Mouse (Mus musculus): ENCODE measurements at regions not wholly inside any gene's neighbourhood (a gene's known extent, or its start where the extent isn't known, plus 50 kb on each side); places are given as distances from the start of the nearest gene placed in this dataset.
A peak's percentile ranks its signal among the peaks of the same experiment; 100 is the strongest.

DNA sequence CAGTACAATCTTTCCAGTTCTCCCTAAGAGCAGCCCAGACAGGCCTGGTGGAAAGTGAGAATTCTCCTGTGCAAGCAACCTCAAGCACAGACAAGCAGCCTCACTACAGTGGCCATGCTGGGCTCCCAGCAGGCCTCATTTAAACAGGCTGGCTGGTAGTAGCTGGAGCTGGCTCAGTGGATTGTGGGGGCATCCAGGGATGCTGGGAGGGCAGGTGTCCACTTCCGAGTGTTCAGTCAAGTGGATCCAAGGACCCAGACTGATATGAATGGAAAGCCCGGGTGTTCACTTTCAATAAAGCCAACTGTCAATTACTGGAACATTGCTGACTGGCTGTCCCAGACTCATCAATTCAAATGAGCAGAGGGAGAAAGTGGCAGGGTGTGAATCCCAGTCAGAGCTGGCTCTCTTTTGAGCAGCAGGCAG, 77.2 kb upstream of the Cxcr4 start:
- no peak for DNase-seq

DNA sequence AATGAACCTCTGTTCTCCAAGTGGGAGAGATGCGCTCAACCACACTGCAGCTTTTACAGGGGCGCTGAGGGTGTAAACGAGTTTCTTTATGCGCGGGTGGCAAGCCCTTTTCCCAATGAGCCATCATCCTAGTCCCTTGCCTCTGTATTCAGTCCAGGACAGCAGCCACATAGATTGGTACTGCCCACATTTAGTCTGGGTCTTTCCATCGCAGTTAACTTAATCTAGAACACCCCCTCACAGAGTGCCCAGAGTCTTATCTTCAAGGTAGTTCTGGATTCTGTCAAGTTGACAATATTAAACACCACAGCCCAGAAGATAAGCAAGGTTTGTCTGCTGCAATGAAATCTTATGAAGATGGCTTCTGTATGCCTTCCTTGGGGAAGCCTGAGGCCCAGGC, 76.6 kb upstream of the Cxcr4 start:
- no peak for DNase-seq

GRCm38 (mm10) chr1:128667121-128667762, 75.1 kb upstream of the Cxcr4 start:
- peak; percentile 30 to 39 for DNase-seq

DNA sequence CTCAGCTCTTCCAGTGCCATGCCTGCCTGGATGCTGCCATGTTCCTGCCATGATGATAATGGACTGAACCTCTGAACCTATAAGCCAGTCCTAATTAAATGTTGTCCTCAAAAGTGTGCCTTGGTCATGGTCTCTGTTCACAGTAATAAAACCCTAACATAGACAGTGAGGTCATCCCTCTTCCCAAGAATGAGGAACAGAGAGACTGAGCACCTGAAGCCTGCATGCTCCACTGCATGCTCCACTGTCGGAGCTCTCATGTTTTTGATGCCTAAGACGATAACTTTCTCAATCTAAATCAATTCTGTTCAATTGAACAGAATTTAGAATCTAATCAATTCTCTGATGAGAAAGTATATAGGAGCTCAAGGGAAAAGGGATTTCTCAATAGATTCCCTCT, 71.1 kb upstream of the Cxcr4 start:
- DNase-seq = peak; percentile 26 to 30

GRCm38 (mm10) chr1:128659857-128660256, 67.8 kb upstream of the Cxcr4 start:
- DNase-seq = no peak

GRCm38 (mm10) chr1:128658802-128659201, 66.7 kb upstream of the Cxcr4 start:
- no peak for DNase-seq

DNA sequence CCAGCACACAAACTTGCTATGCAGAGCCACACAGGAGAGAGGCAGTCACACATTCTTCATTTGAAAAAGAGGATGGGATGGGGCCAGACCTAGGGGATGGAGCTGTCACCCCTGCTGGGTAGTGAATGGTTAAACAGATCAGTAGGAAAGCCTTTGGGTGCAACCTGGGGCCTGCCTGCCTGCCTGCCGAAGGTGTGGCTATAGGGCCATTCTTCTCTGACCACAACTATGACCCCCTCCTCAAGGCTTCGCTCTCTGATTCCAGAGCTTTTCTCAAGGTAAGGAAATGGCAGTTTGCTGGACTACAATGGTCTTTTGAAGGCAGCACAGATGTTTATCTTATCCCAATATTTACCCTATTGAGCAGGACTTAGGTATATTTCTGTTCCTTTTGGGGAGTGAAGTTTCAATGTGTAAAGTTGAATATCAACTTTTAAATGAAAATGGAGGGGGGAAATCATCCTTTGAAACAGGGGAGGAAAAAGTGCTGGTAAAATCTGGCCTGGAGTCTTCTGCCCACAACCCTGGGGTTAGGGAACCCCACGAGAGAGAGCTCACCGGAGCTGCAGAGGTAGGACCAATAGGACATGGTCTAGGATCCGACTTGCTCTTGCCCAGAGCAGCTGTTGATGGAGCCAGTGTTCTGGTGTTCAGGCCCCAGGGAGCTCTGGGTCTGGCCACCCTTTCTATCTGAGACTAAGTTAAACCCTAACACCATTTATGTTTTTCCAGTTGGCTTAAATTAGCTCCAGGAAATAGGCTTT, 62.2 kb upstream of the Cxcr4 start:
- DNase-seq = no peak

DNA sequence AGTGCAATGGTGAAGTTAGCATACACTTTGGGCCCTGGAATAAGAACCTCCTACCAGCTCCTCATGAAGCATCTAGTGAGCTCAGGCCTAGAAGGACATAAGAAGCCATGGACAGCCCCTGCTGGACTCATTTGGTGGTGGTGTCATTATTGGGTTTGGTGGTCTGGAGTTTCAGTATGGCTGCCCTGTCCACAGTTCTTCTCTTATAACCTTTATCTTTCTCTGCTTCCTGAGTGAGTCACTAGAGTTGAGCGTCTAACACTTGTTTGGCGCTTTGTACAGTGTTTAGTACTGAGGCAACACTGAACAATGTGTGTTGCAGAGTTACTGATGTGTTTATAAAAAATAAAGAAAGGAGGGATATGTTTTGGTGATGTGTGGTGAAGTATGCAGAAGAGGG, 58.5 kb upstream of the Cxcr4 start:
- no peak for DNase-seq

GRCm38 (mm10) chr1:128649490-128650178, 57.5 kb upstream of the Cxcr4 start:
- DNase-seq = no peak

GRCm38 (mm10) chr1:128643316-128643776, 51.3 kb upstream of the Cxcr4 start:
- no peak for DNase-seq

GRCm38 (mm10) chr1:128642212-128642611, 50.1 kb upstream of the Cxcr4 start:
- DNase-seq = no peak
